Mouse (Mus musculus) spleen, postnatal 10 days (tissue): ENCODE data around the gene Rtn3.

Source experiments
- DNase-seq, 2 experiments: peaks; one replicate each; pipeline ENCODE4 v3.0.0; 2021 to 2022; ENCODE audit warnings: low spot score in 2 of 2

Rtn3 gene

GRCm38 (mm10) chr19:7487680-7488079 is 4.6 kb upstream of the Rtn3 start:
- DNase-seq, result no peak

- no peak for DNase-seq
These were observed 995 bp upstream of the Rtn3 start for GRCm38 (mm10) chr19:7484076-7484475.

- peak in 1 of 2 experiments; percentile 62 for DNase-seq
These were observed 416 bp upstream of the Rtn3 start for GRCm38 (mm10) chr19:7483512-7483882.

- DNase-seq, result no peak
These were observed 849 bp downstream of the Rtn3 start for GRCm38 (mm10) chr19:7482266-7482598.

- DNase-seq, result peak; percentile 28 to 49
These were observed 1.4 kb downstream of the Rtn3 start for GRCm38 (mm10) chr19:7481541-7482265.

GRCm38 (mm10) chr19:7479751-7480248 is 3.3 kb downstream of the Rtn3 start:
- DNase-seq, result no peak

GRCm38 (mm10) chr19:7470643-7471042 is 12.4 kb downstream of the Rtn3 start:
- DNase-seq, result no peak

- DNase-seq, result no peak
These were observed 15.2 kb downstream of the Rtn3 start for GRCm38 (mm10) chr19:7467915-7468314.

GRCm38 (mm10) chr19:7459370-7459769 is 23.7 kb downstream of the Rtn3 start:
- no peak for DNase-seq

GRCm38 (mm10) chr19:7458901-7459300 is 24.2 kb downstream of the Rtn3 start:
- no peak for DNase-seq

GRCm38 (mm10) chr19:7456803-7457202 is 26.3 kb downstream of the Rtn3 start:
- no peak for DNase-seq

GRCm38 (mm10) chr19:7445596-7445995 is 37.5 kb downstream of the Rtn3 start:
- no peak for DNase-seq

GRCm38 (mm10) chr19:7445105-7445504 is 38.0 kb downstream of the Rtn3 start:
- DNase-seq, result no peak

- peak in 1 of 2 experiments; percentile 67 for DNase-seq
These were observed 41.6 kb downstream of the Rtn3 start for GRCm38 (mm10) chr19:7441493-7441892.

GRCm38 (mm10) chr19:7438295-7438694 is 44.8 kb downstream of the Rtn3 start:
- DNase-seq, result no peak

- peak in 1 of 2 experiments; percentile 55 for DNase-seq
These were observed 46.8 kb downstream of the Rtn3 start for GRCm38 (mm10) chr19:7436061-7436970.

- DNase-seq, result no peak
These were observed 48.2 kb downstream of the Rtn3 start for GRCm38 (mm10) chr19:7434887-7435286.

- no peak for DNase-seq
These were observed 57.7 kb downstream of the Rtn3 start for GRCm38 (mm10) chr19:7425398-7425775.

GRCm38 (mm10) chr19:7424590-7425397 is 58.3 kb downstream of the Rtn3 start:
- DNase-seq, result no peak

GRCm38 (mm10) chr19:7424131-7424530 is 59.0 kb downstream of the Rtn3 start:
- DNase-seq, result no peak

GRCm38 (mm10) chr19:7423656-7424030 is 59.4 kb downstream of the Rtn3 start:
- no peak for DNase-seq

GRCm38 (mm10) chr19:7423028-7423655 is 59.9 kb downstream of the Rtn3 start:
- peak in 1 of 2 experiments; percentile 39 for DNase-seq
